9 mouse cellular contexts compared by ENCODE assay signal in the genomic region with DNA sequence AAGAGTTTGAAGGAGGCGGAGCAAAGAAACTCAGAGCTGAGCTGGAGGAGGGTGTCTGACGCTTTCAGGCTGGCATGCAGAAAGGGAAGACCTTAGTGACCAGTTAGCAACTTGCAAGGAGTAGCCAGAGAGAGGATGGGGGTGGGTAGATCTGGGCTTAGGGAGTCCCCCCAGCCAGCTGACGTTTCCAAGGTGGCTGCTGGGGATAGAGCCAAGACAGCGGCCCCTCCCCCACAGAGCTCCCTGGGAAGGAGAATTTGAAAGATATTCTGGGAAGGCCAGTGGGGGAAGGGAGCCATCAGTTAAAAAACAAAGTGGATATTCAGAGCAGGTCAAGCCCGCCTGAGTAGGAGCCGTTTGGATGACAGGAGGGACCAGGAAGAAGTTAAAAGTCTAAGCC. TPM values are rescaled to one million over a fixed set of nuclear protein-coding genes. Genes with fewer than 3 reads are reported as not detected.
A peak's percentile ranks its signal among the peaks of the same experiment; 100 is the strongest.
DNase-seq lines count a peak whose midpoint lies in the region; ATAC-seq and TF ChIP-seq lines count a peak whose summit lies in the region.
"Had no signal": no experiment of that assay in that cellular context is flagged by ENCODE, and none has a peak within 500 bp of the region (broad histone marks: within the 10 kb centered on the region; RNA-seq: fewer than 3 reads in every experiment).

No protein-coding gene starts in this region.

- 0 out of 2 replicates have a peak, but pooled peaks cover 4% of the 10 kb centered on the region for H3K36me3 ChIP-seq in E14TG2a.4 (ENCODE audit: insufficient read depth, low read length)
- H3K36me3 ChIP-seq in hindbrain, embryonic 12.5 days = no peaks in the 10 kb centered on the region

- peaks cover 67% of the 10 kb centered on the region for H3K4me1 ChIP-seq in E14TG2a.4 (replicated peaks; ENCODE audit: low read depth, low read length)
- H3K4me1 ChIP-seq in hindbrain, embryonic 12.5 days = peaks cover 31% of the 10 kb centered on the region

- DNase-seq in cerebellum, adult 8-10 months = peak; percentile 61
- peak; percentile 58 to 73 for DNase-seq in frontal cortex, postnatal 14 days (ENCODE audit: low spot score in 2 of 2)
- DNase-seq in layer of hippocampus, postnatal 36 days = peak; percentile 73 to 75
- peak; percentile 56 for DNase-seq in mesoderm, embryonic 11.5 days (ENCODE audit: low read depth, low spot score)
- peak; percentile 77 for DNase-seq in right cerebral cortex, postnatal 4 days

- peak overlapping the region; percentile 56; the same call in 1 of the 2 replicates for H3K27ac ChIP-seq in hindbrain, embryonic 12.5 days

- WGBS in hindbrain, embryonic 12.5 days = 10% methylated on average over 6 of the region's 6 CpGs

- H3K9me3 ChIP-seq in E14TG2a.4 (ENCODE audit: low read length) = no peaks in the 10 kb centered on the region
- H3K9me3 ChIP-seq in hindbrain, embryonic 12.5 days (replicated peaks) = no peaks in the 10 kb centered on the region

- peak overlapping the region; percentile 7 for H3K4me2 ChIP-seq in hindbrain, embryonic 12.5 days (replicated peaks)

- no peak for TF ChIP-seq CTCF in E14TG2a.4 (conservative IDR thresholded peaks at IDR 0.05; ENCODE audit: low read length)

- H3K9ac ChIP-seq in hindbrain, embryonic 12.5 days = 0 out of 2 replicates have a peak overlapping the region, but pooled peaks have one; percentile 4

- peak; percentile 58; the same call in 1 of the 2 replicates for ATAC-seq in hindbrain, embryonic 12.5 days (ENCODE audit: low FRiP score)
- no peak for ATAC-seq in megakaryocyte-erythroid progenitor cell, adult 5-6 weeks (replicated peaks; ENCODE audit: low FRiP score, low TSS enrichment, poor library complexity, severe bottlenecking)

- H3K27me3 ChIP-seq in E14TG2a.4 (ENCODE audit: insufficient read depth, low read length) = peaks cover 32% of the 10 kb centered on the region
- H3K27me3 ChIP-seq in hindbrain, embryonic 12.5 days = 0 out of 2 replicates have a peak, but pooled peaks cover 5% of the 10 kb centered on the region

- H3K4me3 ChIP-seq in E14TG2a.4 (replicated peaks; ENCODE audit: low read length) = peak overlapping the region; percentile 37; the same call in 1 of the 2 replicates
- H3K4me3 ChIP-seq in hindbrain, embryonic 12.5 days = no peak overlapping the region

RNA-seq across cellular contexts. Expression of a gene that starts 5.6 kb away (rescaled TPM):
- 12.1 and 18.5 TPM in 2 replicates for polyA plus RNA-seq in hindbrain, embryonic 12.5 days (2016; fragmentation: Nextera tagmentation; extraction: Ambion mirVana)
- 100 to 1,000 TPM; 400 to 418 TPM for total RNA-seq in layer of hippocampus, postnatal 36 days (2021)
- 291 and 408 TPM in 2 replicates for total RNA-seq in megakaryocyte-erythroid progenitor cell, adult 5-6 weeks (2014; fragmentation: Nextera tagmentation)
- total RNA-seq in megakaryocyte-erythroid progenitor cell, adult 5-6 weeks (2017) = 32.8 and 68.9 TPM in 2 replicates

RNA-seq across cellular contexts. Expression of a gene that starts 17.6 kb away (rescaled TPM):
- polyA plus RNA-seq in hindbrain, embryonic 12.5 days (2016; fragmentation: Nextera tagmentation; extraction: Ambion mirVana) = not detected in 2 replicates
- total RNA-seq in layer of hippocampus, postnatal 36 days (2021) = not detected
- total RNA-seq in megakaryocyte-erythroid progenitor cell, adult 5-6 weeks (2014; fragmentation: Nextera tagmentation) = not detected in 2 replicates
- total RNA-seq in megakaryocyte-erythroid progenitor cell, adult 5-6 weeks (2017) = not detected in 2 replicates
- total RNA-seq: liver, adult 2 months had no signal

RNA-seq across cellular contexts. Expression of a gene that starts 19.9 kb away (rescaled TPM):
- polyA plus RNA-seq in hindbrain, embryonic 12.5 days (2016; fragmentation: Nextera tagmentation; extraction: Ambion mirVana) = 105 and 109 TPM in 2 replicates
- total RNA-seq in layer of hippocampus, postnatal 36 days (2021) = 10 to 100 TPM; 25.4 to 27.4 TPM
- 286 and 348 TPM in 2 replicates for total RNA-seq in megakaryocyte-erythroid progenitor cell, adult 5-6 weeks (2014; fragmentation: Nextera tagmentation)
- total RNA-seq in megakaryocyte-erythroid progenitor cell, adult 5-6 weeks (2017) = 59.0 and 109 TPM in 2 replicates

RNA-seq across cellular contexts. Expression of a gene that starts 20.0 kb away (rescaled TPM):
- polyA plus RNA-seq in hindbrain, embryonic 12.5 days (2016; fragmentation: Nextera tagmentation; extraction: Ambion mirVana) = 29.7 and 29.9 TPM in 2 replicates
- 10 to 100 TPM; 11.8 to 14.3 TPM for total RNA-seq in layer of hippocampus, postnatal 36 days (2021)
- 36.5 and 51.0 TPM in 2 replicates for total RNA-seq in megakaryocyte-erythroid progenitor cell, adult 5-6 weeks (2014; fragmentation: Nextera tagmentation)
- 9.6 and 14.5 TPM in 2 replicates for total RNA-seq in megakaryocyte-erythroid progenitor cell, adult 5-6 weeks (2017)

RNA-seq across cellular contexts. Expression of a gene that starts 21.7 kb away (rescaled TPM):
- polyA plus RNA-seq in hindbrain, embryonic 12.5 days (2016; fragmentation: Nextera tagmentation; extraction: Ambion mirVana) = 24.4 and 26.6 TPM in 2 replicates
- total RNA-seq in layer of hippocampus, postnatal 36 days (2021) = 10 to 100 TPM; 11.7 to 13.7 TPM
- not detected in 2 replicates for total RNA-seq in megakaryocyte-erythroid progenitor cell, adult 5-6 weeks (2014; fragmentation: Nextera tagmentation)
- total RNA-seq in megakaryocyte-erythroid progenitor cell, adult 5-6 weeks (2017) = not detected in 2 replicates
